Mouse (Mus musculus) lung, adult 2 months (tissue): ENCODE results near the gene Unc13b. TPM values are rescaled to one million over a fixed set of nuclear protein-coding genes. Genes with fewer than 3 reads are reported as not detected.

Source experiments
- DNase-seq: peaks from one replicate; pipeline ENCODE4 v3.0.0; 2022
- H3K4me1 ChIP-seq: fragments of 200-500 bp; 2 replicates; pipeline ENCODE4 v1.6.1; 2011; ENCODE audit warnings: low read length; ENCODE audit not compliant: control insufficient read depth, insufficient read depth
- H3K4me3 ChIP-seq: fragments of 200-500 bp; replicated peaks from 2 replicates; pipeline ENCODE3; 2011; ENCODE audit warnings: low read depth, mild to moderate bottlenecking, control low read depth, low read length; ENCODE audit errors: extremely low read depth
- CTCF ChIP-seq: fragments of 200-500 bp; IDR thresholded peaks from 2 replicates; pipeline ENCODE4 v1.5.1; 2011; ENCODE audit warnings: mild to moderate bottlenecking, low read length, control low read depth; ENCODE audit not compliant: insufficient read depth
- POLR2A ChIP-seq: fragments of 200-500 bp; IDR thresholded peaks from 2 replicates; pipeline ENCODE4 v1.6.1; 2011; ENCODE audit warnings: low read depth, mild to moderate bottlenecking, control low read depth, low read length, borderline replicate concordance; ENCODE audit errors: extremely low read depth
- WGBS: fragments of 180-500 bp; shearing (Covaris S2); methylation state at CpG from one replicate; pipeline ENCODE4 v1.1.7; 2018; 5-methylcytosine and 5-hydroxymethylcytosine counted together
- polyA plus RNA-seq: library from polyadenylated mRNA; depleted of rRNA; stranded (reverse); fragments of >200 nt; gene quantifications from 2 replicates; pipeline ENCODE4 v1.2.3, GENCODE M21; 2012

Unc13b gene
- polyA plus RNA-seq, 1 experiment = 20.0 TPM

DNA sequence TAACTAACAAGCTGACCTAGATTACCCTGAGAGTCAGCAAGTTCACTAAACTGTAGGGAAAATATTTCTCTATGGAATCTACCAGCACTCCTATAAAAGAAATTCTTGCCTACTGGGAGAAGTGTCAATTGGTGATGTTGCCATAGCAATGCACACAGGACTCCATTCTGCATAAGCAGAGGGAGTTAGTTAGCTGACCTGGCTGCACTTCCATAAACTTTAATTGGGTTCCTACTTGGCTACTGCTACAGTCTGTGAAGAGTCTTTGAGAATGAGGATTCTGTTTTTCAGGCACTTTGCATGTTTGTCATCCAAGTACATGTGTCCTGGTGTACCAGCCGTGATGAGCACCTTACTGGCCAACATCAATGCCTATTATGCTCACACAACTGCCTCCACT is 182.0 kb downstream of the Unc13b start:
- TF ChIP-seq POLR2A (no peak), CTCF (no peak)
- no peak for DNase-seq
- WGBS = 84% methylated on average over 1 of the region's 1 CpGs
- Histone ChIP-seq H3K4me1 (no peaks in the 10 kb centered on the region), H3K4me3 (no peak overlapping the region)

DNA sequence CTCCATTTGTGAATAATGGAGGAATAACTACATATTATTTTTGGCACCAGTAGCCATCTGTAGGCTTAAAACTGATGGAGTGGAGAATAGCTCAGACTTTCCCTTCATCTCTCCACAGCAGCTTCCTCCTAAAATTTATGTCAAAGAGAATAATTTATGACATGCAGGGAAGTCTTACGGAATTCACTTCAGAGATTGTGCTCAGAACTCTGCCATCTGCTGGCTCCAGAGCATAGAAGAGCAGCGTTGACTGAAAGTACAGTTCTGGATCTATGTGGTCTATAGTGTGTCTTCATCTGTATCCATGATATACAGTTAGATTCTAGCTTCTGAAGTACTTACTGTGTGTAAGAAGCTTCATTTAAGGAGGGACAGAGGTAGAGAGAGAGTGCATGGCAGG is 185.3 kb downstream of the Unc13b start:
- WGBS = 51% methylated on average over 2 of the region's 2 CpGs
- no peak for DNase-seq
- no peak for TF ChIP-seq CTCF
- Histone ChIP-seq H3K4me1 (no peaks in the 10 kb centered on the region), H3K4me3 (no peak overlapping the region)

DNA sequence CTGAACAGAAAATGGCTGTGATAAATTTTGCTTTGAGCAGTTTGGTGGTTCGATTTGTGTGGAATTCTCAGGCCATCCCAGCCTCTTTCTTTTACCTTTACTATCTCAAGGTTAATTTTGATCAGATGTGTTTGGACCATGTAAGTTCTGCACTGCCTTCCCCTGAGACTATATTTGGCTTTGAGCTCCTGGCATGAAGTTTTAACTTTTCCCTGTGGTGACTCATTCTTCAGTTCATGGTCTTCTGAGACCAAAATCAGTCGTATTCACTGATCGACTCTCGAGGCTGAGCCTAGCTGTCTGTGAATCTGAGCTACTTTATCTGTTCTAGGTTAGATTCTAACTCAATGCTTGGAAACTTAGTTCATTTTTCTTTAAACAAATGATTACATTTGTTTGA is 187.0 kb downstream of the Unc13b start:
- Histone ChIP-seq H3K4me3 (no peak overlapping the region), H3K4me1 (no peaks in the 10 kb centered on the region)
- 75% methylated on average over 4 of the region's 4 CpGs for WGBS
- DNase-seq = no peak
- no peak for TF ChIP-seq POLR2A
- TF ChIP-seq CTCF = no peak

DNA sequence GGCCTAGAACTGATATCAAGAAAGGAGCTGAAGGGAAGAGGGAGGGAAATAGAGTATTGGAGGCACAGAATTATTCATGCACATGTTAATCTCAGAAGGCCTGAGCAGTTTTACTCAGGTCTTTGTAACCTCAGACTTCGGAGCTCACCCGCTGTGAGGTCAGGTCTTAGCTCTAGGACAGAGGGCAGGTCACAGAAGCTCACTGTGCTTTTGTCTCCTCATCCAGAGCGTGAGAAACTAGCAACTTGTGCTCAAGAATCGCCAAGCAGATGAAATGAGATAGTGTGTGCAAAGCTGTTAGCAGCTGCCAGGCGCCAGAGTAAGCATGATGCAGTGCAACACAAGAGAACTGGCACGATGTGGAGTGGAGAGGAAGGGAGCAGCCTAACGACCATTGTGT is 189.3 kb downstream of the Unc13b start:
- no peak for DNase-seq
- TF ChIP-seq POLR2A (no peak), CTCF (no peak)
- WGBS = 78% methylated on average over 7 of the region's 7 CpGs
- H3K4me3 ChIP-seq = no peak overlapping the region
- no peaks in the 10 kb centered on the region for H3K4me1 ChIP-seq

DNA sequence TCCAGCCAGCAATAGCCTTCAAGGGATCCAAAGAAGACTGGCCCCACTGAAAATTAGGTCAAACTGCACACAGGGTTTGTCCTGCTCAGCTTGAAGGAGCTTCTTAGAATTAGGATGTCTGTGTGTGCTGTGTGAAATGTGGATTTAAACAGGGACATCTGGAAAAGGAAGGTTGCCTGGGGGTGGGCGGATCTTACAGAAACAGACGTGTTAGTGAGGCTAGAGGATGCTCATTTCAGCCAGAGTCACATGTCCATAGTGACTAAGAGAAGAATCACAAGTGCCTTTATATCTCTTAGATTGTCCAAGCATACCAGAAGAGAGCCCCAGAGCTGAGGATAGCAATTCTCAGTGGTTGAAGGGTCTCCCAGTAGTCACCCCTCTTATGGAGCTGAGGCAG is 190.2 kb downstream of the Unc13b start:
- 90% methylated on average over 2 of the region's 2 CpGs for WGBS
- DNase-seq = no peak
- Histone ChIP-seq H3K4me3 (no peak overlapping the region), H3K4me1 (no peaks in the 10 kb centered on the region)
- TF ChIP-seq POLR2A = no peak
- no peak for TF ChIP-seq CTCF

DNA sequence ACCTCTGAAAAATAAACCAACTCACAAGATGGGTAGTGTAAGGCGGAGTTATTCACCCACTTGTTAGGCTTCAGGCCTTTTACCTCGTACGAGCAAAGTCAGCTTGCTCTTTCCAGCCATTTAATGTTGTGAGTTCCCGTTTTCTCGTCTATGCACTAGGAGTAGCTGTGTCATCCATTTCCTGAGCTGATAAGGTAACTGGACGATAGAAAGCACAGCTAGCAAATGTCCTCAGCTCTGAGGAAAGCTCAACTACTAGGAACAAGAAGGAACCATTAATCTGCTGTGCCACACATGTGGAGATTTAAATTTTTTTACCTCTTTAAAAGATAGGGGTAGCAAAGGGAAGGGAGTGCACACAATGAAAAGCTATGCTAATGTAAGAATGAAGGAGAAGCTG is 192.5 kb downstream of the Unc13b start:
- no peak for DNase-seq
- WGBS = 61% methylated on average over 6 of the region's 6 CpGs
- H3K4me3 ChIP-seq = no peak overlapping the region

DNA sequence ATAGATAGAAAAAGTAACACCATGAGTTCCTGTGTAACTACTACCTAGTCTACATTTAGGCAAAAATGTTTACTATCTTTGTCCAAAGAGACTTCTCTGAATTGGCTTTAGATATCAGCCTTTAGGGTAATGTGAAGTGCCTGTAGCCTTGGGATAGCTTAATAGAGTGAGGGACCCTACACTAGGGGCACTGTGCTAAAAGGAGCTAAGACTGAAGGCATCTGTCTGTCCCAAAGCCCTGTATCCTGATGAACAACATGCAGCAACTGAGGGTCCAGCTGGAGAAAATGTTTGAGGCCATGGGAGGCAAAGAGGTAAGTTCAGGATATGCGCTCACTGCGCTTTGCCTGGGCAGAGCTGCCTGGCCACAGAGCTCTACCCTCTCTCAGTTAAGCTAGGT is 198.3 kb downstream of the Unc13b start:
- H3K4me1 ChIP-seq = no peaks in the 10 kb centered on the region
- 97% methylated on average over 2 of the region's 2 CpGs for WGBS
- no peak overlapping the region for H3K4me3 ChIP-seq
- TF ChIP-seq POLR2A (no peak), CTCF (no peak)
- no peak for DNase-seq

More for the DNA sequence above, 192.5 kb downstream of the Unc13b start:
- no peaks in the 10 kb centered on the region for H3K4me1 ChIP-seq
- TF ChIP-seq CTCF (no peak), POLR2A (no peak)

DNA sequence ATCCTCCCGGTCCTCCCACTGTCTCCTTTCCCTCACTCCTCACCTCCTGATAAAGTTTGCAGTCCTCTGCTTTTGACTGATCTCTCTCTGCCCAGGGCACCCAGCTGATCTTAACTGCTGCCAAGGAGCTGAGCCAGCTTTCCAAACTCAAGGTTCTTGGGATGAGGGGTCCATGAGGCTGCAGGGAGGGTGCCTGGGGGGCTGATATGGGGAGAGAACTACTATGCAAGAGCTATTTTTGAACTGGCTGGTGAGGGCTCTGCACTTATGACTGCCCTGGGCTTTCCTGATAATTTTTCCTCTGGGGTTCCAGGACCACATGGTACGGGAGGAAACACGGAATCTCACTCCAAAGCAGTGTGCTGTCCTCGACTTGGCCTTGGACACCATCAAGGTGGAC is 199.8 kb downstream of the Unc13b start:
- no peak overlapping the region for H3K4me3 ChIP-seq
- TF ChIP-seq CTCF (no peak), POLR2A (no peak)
- no peaks in the 10 kb centered on the region for H3K4me1 ChIP-seq
- DNase-seq = no peak
- 84% methylated on average over 4 of the region's 4 CpGs for WGBS

DNA sequence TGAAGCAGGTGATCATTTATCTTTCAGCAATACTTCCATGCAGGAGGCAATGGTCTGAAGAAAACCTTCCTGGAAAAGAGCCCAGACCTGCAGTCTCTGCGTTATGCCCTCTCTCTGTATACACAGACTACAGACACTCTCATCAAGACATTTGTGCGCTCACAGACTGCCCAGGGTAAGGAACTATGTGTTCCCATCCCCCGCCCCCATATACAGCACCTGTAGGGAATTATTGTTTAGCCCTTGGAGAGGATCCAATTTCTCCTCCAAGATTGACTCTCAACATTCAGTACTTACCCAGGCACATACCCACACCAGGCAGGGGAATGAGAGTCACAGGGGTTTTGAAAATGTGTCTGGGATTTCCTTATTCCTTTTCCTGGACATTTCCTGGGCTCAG is 200.7 kb downstream of the Unc13b start:
- WGBS = 56% methylated on average over 3 of the region's 3 CpGs
- no peak overlapping the region for H3K4me3 ChIP-seq
- DNase-seq = no peak
- H3K4me1 ChIP-seq = no peaks in the 10 kb centered on the region
- TF ChIP-seq POLR2A (no peak), CTCF (no peak)

DNA sequence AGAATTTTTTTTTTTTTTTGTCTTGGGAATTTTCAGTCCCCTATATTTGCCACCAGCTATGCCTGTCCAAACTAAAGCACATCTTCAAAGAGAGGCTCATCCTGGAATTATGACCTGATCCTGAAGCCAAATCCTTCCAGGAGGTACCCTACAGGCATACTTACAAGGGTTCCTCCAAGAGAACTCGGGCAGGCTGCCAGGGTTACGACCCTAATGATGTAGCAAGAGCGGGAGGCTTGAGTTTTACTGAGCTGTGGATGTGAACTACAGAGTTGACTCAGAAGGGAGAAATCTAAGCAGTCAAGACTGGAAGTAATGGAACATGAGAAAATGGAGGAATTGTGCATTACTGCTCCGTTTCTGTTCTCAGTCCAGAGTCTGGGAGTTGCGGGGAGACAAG is 201.3 kb downstream of the Unc13b start:
- Histone ChIP-seq H3K4me3 (no peak overlapping the region), H3K4me1 (no peaks in the 10 kb centered on the region)
- TF ChIP-seq POLR2A = no peak
- TF ChIP-seq CTCF = no peak
- DNase-seq = no peak
- WGBS = 59% methylated on average over 5 of the region's 5 CpGs

DNA sequence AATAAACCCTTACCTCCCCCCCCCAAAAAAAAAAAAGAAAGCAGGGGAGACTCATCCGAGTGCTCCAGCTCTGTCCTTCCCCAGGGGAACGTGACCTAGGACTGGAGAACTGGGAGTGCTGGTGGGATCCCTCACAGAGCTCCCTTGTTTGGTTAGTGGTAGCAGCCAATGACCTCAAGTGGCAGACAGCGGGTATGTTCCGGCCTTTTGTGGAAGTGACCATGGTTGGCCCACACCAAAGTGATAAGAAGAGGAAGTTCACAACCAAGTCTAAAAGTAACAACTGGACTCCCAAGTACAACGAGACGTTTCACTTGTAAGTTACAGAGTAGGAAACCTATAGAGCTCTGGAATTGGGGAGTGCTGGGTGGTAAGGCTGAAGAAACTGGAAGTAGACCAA is 204.1 kb downstream of the Unc13b start:
- Histone ChIP-seq H3K4me3 (no peak overlapping the region), H3K4me1 (no peaks in the 10 kb centered on the region)
- TF ChIP-seq CTCF (no peak), POLR2A (no peak)
- DNase-seq = no peak
- 78% methylated on average over 6 of the region's 6 CpGs for WGBS
